Mouse (Mus musculus) layer of hippocampus, postnatal 36 days (tissue): Measurements from ENCODE around the gene Ylpm1. TPM values are rescaled to one million over a fixed set of nuclear protein-coding genes. Genes with fewer than 3 reads are reported as not detected.
A peak's percentile ranks its signal among the peaks of the same experiment; 100 is the strongest.

Source experiments
- DNase-seq, 2 experiments: peaks; one replicate each; pipeline ENCODE4 v3.0.0; 2022
- total RNA-seq, 2 experiments: library from RNA; stranded (reverse); gene quantifications; 2 replicates each; pipeline ENCODE4 v1.2.3; 2021

Ylpm1 gene
- total RNA-seq, result 100 to 1,000 TPM; 122 to 143 TPM

DNA sequence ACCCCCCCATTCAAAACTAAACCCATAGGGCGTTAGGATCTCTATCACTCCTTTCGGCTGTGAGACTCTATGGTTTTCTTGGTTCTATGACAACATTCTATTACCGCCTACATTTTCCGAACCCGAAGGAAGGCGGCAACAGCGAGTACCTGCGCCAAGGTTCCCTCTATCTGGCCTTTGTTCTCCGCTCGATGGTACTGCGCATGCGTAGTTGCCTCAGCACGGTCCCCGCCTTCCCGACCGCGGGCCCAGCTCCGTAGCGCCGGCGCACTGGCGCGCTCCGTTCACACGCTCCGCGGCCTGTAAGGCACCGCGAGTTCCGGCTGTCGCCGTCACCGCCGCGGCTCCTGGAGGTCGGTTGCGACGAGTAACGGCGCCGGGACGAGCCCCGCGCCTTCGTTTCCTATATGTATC lies at the start of gene Ylpm1:
Gene Ylpm1 (plus strand): TSS at position 239 of the 414 bp plus-strand sequence.
- peak; percentile 96 to 98 for DNase-seq

DNA sequence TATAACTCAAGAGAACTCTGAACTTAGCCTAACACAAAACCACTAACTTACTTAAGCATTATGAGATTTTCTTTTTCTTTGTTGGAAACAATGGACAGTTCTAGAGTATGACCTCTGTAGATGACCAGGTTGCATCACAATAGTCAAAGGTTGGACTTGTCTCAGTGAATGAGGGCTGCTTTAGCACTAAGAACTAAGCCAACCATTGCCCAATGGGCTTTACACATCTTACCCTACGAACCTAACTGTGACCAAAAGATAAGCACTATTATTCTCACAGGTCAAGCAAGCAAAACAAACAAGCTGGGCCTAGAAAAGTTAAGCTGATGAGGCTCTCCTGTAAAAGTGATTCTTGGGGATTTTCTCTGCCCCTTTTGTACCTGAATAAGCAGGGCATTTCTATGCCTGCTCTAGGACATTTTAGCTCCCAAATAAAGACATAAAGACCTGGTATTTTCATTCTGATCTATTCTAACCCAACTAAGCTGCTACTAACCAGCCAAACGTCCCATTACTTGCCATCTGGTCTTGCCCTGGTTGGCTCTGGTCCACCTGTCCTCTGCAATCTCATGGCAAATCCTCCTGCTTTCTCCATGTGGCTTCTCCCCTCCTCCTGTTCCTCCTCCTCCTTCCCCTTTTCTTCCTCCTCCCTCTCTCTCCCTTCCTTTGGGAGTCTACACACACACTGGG lies 48.1 kb upstream of the Ylpm1 start:
- DNase-seq, result no peak

DNA sequence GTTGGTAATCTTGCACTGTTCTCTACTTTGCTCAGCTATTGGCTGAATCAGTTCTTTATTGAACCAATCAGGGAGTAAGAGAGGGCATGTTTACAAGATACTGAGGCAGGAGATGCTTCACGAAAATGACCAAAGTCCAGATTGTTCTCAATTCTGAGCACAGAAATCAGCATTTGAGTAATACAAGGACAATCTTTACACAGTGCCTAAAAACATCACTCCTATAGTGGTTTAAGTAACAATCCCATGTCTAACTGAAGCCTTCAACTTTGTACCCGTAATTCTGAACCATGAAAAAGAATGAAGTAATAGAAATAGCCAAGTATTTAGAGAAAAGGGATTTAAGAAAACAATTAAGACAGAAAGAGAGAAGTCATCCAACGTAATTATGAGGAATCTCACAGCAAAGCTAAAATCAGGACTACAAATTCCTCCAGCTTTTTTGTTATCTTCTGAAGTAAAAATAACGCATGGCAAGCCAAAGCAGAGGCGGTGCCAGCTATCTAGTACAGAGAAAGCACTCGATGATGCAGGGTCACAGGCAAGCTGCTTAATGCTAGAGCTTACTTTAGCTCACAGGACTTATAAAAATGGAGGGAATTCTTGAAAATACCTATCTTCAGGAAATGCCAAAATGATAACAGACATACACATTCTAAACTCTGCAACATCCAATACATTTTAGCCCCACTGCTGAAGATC lies 47.4 kb upstream of the Ylpm1 start:
- no peak for DNase-seq

DNA sequence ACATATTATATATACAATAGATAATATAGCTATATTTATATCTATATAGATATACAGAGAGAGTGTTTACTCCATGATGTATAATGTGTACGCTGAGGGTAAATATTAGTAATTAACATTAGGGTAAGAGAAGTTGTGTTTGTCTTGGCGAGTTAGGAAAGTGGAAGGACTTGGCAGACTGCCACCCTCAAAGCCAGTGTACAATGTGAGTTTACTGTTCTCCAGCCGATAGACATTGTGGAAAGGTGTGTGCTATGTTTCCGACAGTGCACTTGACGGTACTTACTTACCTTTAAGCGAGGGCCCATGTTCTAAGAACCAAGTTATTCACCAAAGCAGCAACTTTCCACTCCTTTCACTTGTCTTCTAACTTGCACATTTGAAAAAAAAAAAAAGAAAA lies 45.4 kb upstream of the Ylpm1 start:
- DNase-seq, result no peak

DNA sequence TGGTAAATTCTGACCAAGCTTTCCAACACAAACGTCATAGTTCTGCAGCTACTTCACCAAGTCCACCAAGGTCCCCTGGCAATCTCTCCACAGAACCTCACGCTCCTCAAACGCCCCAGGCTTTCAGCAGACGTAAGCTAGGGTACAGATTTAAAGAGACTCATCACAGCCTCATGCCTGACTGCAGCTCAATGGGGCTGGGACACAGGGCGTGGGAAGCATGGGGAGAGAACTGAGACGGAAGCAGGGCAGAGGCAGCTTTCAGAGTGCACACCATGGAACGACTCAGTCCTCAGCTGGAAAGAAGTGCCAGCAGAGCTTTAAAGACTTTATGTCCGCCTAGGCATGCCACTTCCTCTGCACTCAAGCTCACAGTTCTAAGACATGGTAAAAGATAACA lies 44.6 kb upstream of the Ylpm1 start:
- DNase-seq, result no peak

DNA sequence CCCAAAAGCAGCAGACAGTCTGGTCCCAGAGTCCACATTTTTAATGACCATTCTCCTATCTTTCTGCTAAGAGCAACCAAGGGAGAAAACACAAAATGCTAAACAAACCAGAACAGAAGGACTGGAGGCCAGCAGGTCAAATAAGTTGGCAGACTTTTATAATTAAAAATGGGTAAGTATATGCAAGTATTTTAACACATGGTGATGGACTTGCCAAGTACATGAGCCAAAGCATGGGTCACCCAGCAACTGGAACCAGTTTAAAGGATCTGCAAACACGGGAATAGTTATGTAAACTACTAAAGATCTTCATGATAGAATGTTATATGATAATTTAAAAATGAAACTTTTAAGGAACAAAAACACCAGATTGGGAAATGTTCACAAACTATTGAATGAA lies 43.8 kb upstream of the Ylpm1 start:
- no peak for DNase-seq

DNA sequence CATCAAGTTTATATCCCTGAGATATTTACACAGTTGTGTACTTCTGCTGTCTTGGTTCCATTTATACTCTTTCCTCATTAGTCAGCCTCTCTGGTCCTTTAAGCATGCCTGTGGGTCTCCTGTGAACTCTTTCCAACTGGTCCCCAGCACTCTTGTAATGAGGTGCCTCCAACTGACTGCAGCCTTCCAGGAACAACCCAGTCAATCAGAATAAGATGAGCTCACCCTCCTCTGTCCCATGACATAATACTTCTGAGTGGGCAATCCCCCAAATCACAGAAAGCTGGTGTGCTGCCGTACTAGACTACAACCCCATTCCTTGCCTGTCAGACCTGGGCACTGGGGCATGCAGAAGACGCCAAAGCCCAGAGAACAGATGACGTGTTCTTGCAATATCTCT lies 39.8 kb upstream of the Ylpm1 start:
- no peak for DNase-seq

DNA sequence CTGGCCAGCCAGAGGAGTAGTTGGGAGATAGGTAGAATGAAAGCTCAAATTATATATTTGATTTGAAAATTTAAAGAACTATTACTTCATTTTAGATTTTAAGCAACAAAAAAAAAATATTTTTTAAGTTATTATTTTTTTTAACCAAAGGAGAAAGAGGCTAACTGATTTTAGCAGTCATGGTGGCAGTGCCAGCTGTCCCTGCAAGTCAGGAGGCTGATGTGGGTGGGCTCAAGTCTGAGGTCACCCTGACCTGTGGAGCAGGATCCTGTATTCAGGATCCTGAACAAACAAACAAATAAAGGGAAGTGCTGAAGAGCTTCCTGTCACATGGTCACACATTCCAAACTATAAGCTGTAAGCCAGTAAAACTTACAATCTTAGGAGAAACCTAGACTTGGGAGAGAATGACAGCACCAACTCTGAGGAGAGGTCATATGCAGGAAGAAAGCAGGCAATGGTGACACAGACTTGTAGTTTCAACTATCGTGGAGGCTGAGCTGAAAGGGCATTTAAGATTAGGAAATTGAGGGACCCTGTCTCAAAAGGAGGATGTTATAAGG lies 37.2 kb upstream of the Ylpm1 start:
- no peak for DNase-seq

DNA sequence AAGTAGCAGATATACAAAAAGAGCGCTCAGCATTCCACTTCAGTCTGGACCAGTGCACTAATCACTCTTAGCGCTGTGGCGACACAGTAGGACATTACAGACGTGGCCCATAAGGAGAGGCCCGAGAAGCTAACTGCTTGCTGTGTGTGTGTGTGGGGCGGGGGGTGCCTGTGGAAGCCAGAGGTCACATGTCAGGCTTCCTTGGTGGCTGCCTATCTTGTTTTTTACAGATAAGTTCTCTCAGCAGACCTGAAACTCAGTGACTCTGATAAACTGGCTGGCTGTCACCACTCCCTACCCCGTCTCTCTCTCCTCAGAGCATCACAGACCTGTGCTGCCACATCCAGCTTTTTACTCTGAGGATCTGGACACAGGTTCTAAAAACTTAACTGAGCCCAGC lies 33.5 kb upstream of the Ylpm1 start:
- DNase-seq, result no peak

DNA sequence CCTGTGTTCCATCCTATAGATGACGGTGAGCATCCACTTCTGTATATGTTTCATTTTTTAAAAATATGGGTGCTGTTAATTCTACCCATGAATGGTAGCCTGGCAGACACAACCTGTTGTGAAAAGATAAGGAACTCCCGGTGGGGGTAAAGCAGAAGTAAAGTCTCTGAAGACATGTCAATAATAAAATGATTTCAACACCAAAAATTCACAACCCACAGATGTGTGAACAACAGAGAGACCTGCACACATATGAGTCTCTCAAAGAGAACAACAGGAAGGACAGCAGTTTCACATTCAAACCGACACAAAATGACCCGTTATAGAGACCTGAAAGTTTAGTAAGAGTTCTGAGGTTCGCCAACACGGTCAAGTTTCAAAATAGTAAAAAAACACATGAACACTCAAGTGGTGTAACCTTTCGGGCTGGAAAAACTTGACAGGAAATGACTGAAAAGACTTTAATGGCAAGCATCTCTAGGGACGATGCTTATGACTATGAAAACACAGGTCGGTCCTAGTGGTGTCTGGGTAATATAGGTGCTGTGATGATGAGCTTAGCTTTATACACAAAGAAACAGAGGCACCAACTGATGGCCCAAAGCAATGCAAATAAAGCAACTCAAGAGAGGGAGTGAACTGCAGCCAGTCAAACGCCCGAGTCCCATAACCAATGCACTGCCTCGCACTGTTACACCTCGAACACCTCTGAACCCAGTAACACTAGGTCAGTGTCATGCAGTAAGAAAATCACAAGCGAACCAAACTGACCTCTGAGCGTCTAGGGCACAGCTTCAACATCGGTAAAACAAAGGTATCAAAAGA lies 27.1 kb upstream of the Ylpm1 start:
- no peak for DNase-seq

DNA sequence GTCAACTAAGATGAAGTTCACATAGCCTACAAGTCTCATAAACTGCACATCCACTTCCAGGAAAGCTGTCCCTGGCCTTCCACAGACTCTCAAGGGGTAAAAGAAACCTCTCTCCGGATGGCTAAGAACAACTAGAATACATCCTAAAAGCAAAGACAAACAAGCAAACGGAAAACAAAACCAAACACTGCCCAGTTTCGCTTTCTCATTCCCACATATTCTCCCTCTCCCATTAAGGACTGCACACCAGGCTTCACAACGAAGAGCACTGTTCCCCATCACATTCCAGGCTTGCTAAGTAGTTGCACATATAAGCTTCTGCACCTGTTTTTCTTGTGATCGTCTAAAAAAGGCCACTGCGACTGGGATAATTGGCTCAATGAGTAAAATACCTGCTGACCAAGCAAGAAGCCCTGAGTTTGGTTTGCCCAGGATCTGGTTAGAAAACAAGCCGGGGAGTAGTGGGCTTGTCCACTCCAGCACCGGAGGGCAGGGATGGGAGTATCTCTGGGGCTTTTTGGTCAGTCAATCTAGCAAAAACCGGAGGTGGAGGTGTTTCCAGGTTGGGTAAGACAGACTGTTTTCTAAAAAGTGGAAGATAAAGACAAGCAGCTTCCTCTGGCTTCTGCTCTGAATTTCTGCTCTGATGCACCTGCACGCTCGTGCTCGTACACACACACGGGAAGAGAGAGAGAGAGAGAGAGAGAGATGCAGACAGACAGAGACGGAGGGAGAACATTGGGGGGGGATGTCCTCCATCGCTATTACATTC lies 26.3 kb upstream of the Ylpm1 start:
- DNase-seq, result no peak

DNA sequence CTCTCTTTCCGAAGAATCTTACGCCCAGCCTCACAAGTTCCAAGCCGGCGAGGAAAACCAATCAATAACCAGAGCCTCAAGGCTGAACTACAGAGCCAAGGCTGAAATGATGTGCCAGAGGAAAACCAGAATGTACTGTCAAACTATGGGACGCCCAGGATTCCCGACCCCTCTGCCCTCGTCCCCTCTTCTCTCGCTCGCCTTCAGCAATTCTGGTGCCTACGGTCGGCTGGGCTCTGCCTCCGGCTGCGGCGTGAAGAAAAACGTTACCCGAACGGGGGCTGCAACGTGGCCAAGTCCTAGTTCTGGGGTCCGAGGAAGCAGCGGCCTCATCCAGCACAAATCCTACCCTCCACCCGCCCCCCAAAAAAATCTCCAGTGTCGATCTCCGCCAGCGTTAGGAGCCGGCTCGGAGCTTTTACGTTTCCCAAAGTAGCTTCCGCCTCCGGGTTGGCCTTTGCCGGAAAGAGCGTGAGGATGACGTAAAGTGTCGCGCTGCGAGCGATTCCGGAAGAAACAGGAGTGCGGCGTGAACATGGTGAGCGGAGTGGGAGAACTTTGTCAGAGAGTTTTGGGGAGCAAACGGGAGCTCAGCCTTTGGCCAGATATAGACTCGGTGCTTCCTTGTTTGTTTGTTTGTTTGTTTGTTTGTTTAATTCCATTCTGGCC lies 25.6 kb upstream of the Ylpm1 start, which contains the start of the genes Fcf1 and Arel1:
Gene Fcf1 (plus strand): TSS at position 470 of the 669 bp plus-strand sequence.
Gene Arel1 (minus strand): TSS at position 473 of the 669 bp plus-strand sequence.
- DNase-seq, result peak; percentile 89 to 90

DNA sequence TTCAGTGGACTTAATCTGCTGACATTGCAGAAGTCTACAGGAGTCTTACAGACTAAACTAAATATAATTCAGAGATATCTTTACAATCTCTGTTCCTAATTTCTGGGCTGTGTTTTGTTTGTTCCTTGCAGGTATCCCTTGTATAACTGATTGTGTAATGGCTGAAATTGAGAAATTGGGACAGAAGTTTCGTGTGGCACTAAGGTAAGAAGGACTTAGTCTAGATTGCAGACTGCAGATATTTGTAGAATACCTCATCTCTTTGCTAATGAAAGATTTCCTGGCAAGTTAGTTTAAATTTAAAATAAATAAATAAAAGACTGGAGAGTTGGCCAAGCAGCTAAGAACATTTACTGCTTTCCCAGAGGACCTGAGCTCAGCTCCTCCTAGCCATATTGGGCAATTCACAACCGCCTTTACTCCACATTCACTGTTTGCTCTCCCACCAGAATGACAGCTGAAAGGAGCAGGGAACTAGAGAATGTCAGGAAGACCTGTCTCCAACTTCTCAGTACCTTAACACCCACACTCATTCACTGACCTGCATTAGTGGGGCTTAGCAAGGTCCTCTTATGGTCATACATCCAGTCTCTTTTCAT lies 16.8 kb upstream of the Ylpm1 start:
- DNase-seq, result no peak

DNA sequence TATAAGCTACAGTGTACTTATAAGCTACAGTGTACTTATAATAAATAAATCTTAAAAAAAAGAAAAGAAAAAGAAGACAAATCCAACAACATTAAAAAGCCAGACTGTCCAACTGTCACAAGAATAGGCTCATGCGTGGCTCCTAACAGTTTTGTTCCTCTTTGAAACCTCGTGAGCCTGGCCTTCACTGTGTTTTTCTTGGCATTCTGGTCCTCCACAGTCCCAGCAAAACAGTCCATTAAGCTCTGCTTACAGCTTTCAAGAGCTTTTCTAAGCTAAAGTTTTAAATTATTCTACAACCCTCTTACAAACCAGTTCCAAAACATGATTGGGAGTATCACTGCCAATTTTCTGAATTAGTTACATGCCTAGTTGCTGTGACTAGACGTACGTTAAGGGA lies 6.7 kb upstream of the Ylpm1 start:
- no peak for DNase-seq

DNA sequence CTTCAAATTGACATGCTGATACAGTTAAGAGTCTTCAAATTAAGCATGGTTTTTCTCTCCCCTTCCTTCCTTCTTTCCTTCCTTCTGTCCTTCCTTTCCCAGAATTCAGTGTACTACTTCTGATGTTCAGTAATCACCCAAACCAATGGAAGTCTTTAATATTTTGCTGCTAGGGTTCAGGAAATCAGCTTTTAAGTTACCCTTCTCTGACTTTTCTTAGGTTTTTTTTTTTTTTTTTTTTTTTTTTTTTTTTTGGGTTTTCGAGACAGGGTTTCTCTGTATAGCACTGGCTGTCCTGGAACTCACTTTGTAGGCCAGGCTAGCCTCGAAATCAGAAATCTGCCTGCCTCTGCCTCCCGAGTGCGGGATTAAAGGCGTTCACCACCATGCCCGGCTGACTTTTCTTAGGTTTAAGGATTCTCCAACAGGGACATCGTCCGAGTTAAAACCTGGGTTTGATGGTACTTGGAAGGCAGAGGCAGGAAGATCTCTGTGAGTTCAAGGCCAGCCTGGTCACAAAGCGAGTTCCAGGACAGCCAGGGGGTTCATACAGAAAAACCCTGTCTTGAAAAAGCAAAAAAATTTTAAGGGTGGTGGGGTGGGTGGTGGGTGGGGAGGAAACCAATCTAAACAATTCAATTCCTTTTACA lies 884 bp upstream of the Ylpm1 start:
- no peak for DNase-seq

DNA sequence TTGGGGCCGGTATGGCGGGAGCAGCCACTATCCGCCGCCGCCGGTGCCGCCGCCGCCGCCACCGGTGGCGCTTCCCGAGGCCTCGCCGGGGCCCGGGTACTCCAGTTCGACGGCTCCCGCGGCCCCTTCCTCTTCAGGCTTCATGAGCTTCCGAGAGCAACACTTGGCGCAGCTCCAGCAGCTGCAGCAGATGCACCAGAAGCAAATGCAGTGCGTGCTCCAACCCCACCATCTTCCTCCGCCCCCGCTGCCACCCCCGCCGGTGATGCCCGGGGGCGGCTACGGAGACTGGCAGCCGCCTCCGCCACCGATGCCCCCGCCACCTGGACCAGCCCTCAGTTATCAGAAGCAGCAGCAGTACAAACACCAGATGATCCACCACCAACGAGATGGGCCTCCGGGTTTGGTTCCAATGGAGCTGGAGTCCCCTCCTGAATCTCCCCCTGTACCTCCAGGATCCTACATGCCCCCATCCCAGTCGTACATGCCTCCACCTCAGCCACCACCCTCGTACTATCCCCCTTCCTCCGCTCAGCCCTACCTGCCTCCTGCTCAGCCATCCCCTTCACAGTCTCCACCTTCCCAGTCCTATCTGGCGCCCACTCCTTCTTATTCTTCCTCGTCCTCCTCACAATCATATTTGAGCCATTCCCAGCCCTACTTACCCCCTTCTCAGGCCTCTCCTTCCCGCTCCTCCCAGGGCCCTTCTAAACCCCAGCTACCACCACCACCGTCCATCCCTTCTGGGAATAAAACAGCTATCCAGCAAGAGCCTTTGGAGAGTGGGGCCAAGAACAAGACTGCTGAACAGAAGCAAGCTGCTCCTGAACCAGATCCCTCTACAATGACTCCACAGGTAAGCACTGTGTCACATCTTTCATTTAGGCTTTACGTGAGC lies 629 bp downstream of the Ylpm1 start:
- peak in 1 of 2 experiments; percentile 63 for DNase-seq

DNA sequence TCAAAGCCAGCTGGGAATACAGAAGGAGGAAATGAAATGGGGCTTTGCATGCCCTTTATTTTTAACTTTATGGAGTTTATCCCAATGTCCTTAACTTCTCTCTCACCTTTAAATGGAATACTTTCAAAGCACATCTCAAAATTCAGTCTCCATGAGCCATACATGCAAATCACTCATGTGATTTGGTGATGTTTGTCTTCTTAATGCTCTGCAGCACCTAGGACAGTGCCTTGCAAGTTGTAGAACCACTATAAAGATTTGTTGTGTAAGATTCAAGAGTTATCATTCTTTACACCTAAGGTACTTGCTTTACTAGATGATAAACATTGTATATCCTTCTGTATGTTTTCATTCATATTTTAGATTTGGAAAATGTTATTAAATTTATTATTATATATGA lies 2.9 kb downstream of the Ylpm1 start:
- DNase-seq, result no peak

DNA sequence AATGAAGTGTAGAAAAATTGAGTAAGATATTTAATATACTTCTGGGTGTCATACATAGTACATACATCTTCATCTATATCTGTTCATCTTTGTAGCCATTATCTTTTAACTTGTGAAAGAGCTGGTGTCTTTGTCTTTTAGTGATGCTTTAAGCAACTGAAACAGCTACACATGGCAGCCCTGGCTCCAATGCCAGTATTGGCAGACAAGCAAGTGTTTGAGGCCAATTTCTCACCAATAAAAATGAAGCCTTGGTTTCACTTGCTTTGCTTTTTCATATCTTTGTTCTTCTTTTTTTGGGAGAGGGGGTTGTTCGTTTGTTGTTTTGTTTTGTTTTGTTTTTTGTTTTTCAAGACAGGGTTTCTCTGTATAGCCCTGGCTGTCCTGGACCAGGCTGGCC lies 10.1 kb downstream of the Ylpm1 start:
- DNase-seq, result no peak

DNA sequence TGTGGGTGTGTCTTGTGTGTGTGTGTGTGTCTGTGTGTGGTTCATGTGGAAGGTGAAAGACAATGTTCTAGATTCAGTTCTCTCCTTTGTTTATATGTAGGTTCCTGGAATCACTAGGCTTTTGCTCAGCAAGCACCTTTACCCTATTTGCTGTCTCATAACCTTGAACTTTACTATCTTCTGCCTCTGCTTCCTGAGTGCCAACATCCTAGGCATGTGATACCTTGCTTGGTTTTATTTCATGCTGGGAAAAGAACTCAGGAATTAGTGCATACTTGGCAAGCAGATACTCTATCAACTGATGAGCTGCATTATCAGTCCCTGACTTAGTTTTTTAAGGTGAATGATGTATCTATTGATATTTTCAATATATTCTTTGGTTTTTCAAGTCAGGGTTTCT lies 10.9 kb downstream of the Ylpm1 start:
- no peak for DNase-seq
